Mouse (Mus musculus) erythroid progenitor cell, adult 5-6 weeks (primary cell): ENCODE data around the gene Fhit. TPM values are rescaled to one million over a fixed set of nuclear protein-coding genes. Genes with fewer than 3 reads are reported as not detected.

Experiments used
- ATAC-seq: replicated peaks from 2 replicates; pipeline ENCODE4 v1.8.0; 2016; ENCODE audit warnings: moderate number of reproducible peaks, mild to moderate bottlenecking, moderate TSS enrichment, inconsistent platforms; ENCODE audit not compliant: poor library complexity, low FRiP score, severe bottlenecking
- total RNA-seq, 2 experiments: library from RNA; stranded (forward) in 1 of 2; stranded (reverse) in 1 of 2; fragments of 150-400 nt in 1 of 2; fragments of 186-747, 209-891 nt in 1 of 2; gene quantifications; 2 replicates each; pipeline versions ENCODE4 v1.2.3 to v1.2.4; 2015 to 2017; ENCODE audit warnings: low replicate concordance in 2 of 2

Fhit gene
- total RNA-seq, 2 experiments from 2014 or later, result not detected

GRCm38 (mm10) chr14:9648416-9648815 lies 1513.4 kb downstream of the Fhit start:
- ATAC-seq, result no peak

DNA sequence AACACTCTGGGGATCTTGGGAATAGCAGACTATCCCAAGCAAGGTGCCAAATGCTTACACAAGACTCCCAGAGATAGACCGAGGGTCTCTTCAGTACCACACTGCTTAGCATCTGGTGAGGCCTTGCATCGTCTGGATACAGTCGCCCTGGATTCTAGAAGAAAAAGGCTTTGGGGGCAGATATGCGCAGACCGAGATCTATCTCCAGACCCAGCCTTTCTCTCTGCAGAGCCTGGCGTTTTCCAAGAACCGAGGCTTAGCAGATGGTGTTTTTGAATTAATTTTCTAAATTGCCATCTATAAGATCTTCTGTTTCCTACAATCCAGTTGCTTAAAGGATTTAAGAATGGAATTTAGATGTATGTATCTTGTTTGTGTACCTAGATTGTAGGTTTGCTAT lies 1515.6 kb downstream of the Fhit start:
- ATAC-seq, result no peak

DNA sequence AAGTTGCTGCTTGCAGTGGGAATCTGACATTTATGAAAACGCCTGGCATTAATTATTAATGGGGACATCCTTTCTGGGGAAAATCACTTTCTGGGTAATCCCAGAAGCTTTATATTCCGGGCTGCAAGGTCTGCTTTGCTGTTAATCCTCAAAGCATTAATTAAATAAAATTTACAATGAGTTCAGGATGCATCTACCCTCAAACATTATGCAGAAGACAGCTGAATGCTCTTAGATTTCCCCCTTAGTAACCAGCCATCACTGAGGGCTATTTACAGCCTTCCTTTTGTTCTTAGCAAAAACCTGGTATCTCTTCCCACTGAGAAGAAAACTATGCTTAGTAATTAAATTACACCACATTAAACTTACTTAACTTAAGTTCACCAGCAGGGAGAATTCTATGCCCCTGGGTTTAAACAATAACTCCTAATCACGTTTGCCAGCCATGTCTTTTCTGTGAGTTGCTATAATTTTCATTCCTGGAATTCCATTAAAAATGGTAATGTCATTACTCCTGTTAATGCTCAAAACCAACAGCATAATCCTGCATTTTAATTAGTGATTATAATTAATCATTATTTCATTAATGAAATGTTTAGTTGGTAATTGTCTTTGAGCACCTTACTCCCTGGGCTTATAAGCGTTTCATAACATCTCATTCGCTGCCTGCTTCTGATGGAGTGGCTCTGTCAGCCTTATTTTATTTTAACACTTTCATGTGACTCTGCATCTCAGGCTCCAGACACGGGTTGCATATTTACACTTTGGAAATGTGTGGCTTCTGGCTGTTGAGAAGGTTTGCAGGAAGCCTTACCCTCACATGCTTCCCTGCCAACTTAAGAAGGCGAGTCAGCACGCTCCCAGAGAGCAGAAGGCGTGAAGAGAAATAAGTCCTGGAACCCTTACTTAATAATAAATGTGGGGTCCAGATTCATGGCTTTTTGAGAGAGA lies 1517.3 kb downstream of the Fhit start:
- ATAC-seq, result no peak

GRCm38 (mm10) chr14:9643700-9644099 lies 1518.1 kb downstream of the Fhit start:
- ATAC-seq, result no peak

GRCm38 (mm10) chr14:9642628-9643027 lies 1519.2 kb downstream of the Fhit start:
- no peak for ATAC-seq

DNA sequence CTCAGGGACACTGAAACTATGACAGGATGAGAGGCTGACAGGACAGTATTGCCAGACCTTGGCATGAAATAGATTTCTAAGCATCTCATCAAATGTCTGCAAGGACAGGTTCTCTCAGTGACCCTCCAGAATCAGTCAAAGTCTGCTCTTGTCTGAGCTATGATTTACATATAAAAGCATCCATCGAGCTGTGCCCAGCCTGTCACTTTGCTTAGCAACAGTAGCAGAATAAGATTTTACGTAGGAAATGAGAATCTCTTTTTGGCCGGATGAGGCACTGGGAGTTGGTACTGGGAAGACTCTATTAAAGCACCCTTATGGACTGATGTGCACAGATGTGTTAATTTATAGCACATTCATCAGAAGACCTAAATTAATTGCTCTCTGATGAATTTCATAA lies 1519.8 kb downstream of the Fhit start:
- no peak for ATAC-seq

DNA sequence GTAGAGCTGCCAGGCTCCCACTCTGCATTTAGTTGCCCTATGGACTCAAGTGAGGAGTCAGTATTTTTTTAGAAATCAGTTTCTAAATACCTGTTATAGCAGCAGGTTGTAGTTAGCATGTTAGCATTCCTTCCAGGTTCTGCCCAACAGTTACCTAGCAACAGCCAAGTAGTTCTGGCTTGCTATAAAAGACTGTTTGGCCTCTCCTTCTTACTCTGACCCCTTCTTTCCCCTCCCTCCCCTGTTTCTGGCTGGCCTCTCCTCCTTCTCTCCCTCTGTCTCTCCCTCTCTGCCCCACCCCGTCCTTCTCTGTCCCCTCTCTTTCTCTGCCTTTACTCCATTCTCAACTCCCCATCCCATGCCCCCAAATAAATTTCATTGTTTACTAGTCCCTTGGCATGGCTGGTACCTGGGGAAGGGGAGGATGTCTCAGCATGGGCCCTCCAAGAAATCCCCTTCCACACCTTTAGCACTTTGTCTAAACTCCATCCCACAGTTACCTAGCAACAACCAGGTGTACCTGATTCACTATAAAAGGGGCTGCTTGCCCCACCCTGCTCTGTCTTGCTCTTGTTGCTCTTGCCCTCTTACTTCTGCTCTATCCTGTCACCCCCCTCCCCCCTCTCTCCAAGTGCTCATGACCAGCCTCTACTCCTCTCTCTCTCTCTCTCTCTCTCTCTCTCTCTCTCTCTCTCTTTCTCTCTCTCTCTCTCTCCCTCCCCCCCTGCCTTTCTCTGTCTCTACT lies 1527.4 kb downstream of the Fhit start:
- ATAC-seq, result no peak

DNA sequence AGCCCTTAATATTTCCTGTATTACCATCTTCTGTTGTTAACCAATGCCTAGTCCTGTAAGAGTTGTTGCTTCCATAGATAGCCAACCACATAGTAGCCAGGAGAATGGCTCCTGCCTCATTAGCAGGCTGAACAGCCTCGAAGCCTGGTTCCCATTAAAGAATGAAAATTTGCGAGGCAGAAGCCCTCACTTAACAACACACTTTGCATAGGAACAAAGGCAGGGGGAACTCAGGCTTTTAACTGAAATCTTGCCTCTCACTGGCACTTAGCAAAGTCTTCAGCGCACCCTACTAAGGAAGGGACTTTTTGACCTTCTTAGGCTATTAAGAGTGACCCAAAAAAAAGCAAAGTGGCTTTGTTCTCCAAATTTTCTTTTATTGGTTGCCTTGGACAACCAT lies 1529.3 kb downstream of the Fhit start:
- ATAC-seq, result no peak

DNA sequence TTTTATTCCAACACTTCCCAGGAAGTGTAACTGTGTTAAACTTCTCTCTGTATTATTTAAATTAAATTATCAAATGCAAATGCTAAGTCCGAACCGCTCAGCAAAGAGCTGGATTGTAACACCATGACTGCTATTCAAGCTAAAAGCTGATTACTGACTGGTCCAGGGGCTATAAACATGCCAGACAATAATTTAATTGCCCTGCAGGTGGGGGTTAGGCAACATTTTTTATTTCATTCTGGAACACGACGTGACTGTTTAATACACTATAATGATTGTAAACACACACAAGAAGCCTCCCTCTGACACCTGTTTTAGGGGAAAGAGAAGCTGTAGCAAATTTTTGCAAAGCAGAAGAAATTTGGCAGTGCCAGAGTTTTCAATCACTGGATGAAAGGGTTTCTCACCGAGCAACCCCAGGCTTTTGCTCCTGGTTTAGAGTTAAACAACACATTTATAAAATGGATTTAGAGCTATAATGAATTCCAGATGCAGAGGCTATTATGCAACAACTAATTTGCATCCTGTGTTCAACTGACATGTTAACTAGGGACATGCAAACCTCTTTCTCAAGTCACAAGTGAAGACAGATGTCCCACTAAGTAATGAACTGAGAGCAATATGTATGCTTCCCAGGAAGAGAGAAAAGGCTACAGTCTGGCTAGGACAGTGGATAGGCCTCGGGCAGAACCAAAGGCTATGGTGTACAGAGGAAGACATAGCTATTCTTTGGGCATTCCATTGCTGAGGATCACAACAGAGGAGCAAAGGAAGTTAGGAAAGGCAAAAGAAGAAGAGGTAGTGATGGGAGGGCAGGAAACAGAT lies 1538.4 kb downstream of the Fhit start:
- no peak for ATAC-seq

- no peak for ATAC-seq
These were observed 1540.8 kb downstream of the Fhit start for GRCm38 (mm10) chr14:9620902-9621540.

DNA sequence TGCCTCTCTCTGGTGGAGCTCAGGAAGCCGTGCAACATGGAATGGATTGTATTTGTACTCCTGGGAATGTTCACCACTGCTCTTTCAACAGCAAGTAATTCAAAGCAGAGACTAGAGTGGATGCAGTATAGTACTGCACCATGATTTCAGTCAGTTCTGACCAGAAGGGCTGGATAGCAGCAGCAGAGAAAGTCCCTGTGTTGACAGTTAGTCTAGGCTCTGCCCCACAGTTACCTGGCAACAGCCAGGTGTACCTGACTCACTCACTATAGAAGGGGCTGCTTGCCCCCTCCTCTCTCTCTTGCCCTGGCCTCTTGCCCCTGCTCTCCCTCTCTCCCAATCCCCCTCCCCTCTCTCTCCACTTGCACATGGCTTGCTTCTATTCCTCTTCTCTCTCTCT lies 1542.0 kb downstream of the Fhit start:
- ATAC-seq, result no peak

- no peak for ATAC-seq
These were observed 1548.7 kb downstream of the Fhit start for GRCm38 (mm10) chr14:9613126-9613525.

GRCm38 (mm10) chr14:9609120-9609519 lies 1552.7 kb downstream of the Fhit start:
- ATAC-seq, result no peak

DNA sequence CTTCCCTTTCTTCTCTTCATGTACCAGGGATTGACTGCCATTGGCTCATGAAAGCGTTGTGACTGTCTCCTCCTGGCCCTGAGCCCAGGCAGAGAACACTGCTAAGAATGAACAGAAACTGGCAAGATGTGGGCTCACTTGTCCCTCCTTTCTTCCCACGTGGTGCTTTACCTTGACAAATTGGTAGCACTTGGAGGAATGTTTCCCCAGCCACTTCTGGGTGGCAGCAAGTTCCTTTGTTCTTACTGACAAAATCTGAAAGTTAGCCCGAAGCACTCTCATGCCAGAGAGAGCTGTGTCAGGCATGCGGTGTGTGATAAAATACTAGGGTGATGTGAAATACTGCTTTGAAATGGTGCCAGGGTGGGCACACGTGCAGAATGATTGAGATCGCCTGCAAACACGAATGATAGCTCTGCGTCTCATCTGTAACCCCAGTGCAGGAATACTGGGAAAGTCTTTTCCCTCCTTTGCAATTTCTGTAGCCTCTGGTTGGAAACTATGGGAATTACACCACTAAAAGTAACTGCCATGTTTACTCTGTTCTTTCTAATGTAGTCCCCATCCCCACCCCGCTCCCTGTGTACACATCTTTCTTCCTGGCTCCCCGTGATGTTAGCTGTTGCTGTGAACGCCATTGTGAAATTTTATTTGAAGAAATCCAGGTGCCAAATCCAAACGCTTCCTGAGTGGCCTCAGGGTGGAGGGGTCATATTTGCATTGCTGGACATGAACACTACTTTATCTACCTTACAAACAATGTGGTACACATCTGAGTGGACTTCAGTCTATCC lies 1555.1 kb downstream of the Fhit start:
- ATAC-seq, result no peak

DNA sequence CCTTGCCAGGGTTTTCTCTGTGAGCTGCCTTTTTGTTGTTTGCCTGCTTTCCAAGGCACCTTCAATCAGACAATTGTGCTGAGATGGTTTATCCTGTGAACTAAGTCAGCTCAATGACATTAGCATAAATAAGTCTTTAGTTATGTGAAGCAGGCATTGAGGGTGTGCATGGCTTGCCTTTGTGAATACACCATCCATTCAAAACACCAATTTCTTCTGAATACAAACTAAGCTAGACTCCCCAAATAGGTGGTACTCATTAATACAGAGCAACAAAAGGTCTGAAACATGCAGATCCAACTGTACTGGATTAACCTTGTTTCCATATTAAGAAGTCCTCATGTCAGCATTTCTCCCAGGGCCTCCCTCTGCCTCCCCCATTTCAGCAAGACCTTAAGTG lies 1561.6 kb downstream of the Fhit start:
- ATAC-seq, result no peak

DNA sequence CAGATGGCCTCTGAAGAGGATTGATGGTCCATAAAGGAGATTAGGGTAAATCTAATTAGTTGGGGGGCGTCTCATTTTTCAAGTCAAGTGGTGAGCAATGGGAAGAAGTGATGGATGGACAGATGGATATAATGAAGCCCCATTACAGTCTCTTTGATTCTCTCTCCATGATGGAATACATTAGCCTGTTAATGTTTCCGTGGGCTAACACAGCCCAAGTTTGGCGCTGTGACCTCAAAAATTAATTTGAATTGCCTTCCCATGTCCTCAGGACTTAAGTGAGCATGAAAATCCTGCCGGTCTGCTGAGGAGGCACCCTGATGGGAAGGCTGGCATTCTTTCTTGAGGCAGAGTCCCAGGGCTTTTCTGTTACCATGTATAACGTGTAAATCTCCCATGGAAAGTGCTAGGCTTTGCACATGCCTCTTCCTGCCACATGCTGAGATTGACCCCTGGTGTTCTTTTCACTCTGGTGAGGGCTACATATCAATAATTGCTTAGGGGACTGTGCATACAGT lies 1564.3 kb downstream of the Fhit start:
- no peak for ATAC-seq

DNA sequence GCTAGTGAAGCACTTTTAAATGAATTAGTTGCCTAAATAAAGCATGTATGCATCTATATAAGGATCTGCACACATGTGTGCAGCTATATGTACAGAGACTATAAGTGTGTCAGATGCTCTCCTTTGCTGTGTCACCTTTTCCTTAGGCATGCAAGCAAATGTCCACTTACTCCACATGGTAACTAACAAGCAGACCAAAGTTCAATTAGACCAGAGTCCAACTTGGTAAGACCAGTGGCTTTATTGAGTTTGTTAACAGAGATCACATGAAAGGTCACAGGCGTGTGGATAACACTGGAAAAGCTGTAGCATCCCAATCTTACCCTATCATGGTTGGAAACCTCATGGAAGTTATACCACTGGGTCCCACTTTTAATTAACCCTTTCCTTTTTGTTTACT lies 1572.7 kb downstream of the Fhit start:
- ATAC-seq, result no peak

DNA sequence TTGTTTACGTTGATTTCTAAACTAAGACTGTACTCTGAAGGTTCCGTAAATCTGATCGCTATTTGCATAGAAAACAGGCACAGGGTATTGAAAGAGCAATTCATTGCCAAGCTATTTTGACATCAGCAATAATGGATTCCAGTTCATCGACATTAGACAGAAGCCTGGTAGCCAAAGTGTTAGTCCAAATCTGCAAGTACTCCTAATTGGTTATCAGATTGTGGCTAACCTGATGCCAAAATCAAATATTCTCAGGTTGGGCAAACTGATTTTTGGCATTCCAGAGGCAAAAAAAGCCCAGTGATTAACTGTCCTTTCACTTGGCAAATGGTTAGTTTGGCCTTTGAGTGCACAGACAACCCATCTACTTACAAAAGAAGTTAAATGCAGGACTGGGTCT lies 1573.9 kb downstream of the Fhit start:
- ATAC-seq, result no peak
